Mouse (Mus musculus) stomach, postnatal 0 days (tissue): Measurements from ENCODE around the gene Prm3.

Source experiments
- CTCF ChIP-seq: IDR thresholded peaks from 2 replicates; pipeline ENCODE4 v1.5.1; 2016; ENCODE audit warnings: antibody characterized with exemption, low read depth, mild to moderate bottlenecking, moderate library complexity
- EP300 ChIP-seq: optimal IDR thresholded peaks from 2 replicates; pipeline ENCODE3; 2016; ENCODE audit warnings: antibody characterized with exemption

DNA sequence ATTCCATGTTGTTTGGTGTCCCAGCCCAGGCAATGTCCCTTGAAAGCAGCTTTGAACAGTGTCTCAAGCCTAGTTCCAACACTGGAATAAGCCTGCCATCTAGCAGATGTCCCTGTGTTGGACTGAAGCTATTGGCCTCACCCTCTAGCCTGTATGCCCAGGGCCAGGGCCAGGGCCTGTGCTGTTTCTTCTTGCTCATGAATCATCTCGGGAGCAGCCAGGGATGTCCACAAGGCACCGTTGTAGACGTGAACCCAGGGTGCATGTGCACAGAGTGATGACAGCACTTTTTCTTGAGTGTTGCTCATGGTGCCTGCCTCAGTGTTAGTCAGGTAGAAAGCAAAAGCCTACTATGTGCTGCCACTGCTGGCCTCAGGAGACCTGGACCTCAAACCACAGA lies 46.5 kb upstream of the Prm3 start:
- TF ChIP-seq CTCF (no peak), EP300 (no peak)
